Mouse (Mus musculus): ENCODE measurements at regions not wholly inside any gene's neighbourhood (a gene's known extent, or its start where the extent isn't known, plus 50 kb on each side); places are given as distances from the start of the nearest gene placed in this dataset.

- TF ChIP-seq MAZ (IDR thresholded peaks at IDR 0.05; ENCODE audit: low read depth, low read length) (no peak), UBTF (IDR thresholded peaks at IDR 0.05; ENCODE audit: low read depth, low read length) (no peak), CTCF (conservative IDR thresholded peaks at IDR 0.05 in 1 of 2, IDR thresholded peaks at IDR 0.05 in 1 of 2; ENCODE audit: low read depth in 2 of 2, low read length in 2 of 2) (no peak), USF1 (IDR thresholded peaks at IDR 0.05; ENCODE audit: low read depth, low read length) (no peak), JUN (IDR thresholded peaks at IDR 0.05; ENCODE audit: insufficient read depth, low read depth, low read length) (no peak), SMC3 (IDR thresholded peaks at IDR 0.05; ENCODE audit: low read depth, low read length) (no peak), POLR2A (IDR thresholded peaks at IDR 0.05; ENCODE audit: low read depth, low read length) (no peak), EP300 (IDR thresholded peaks at IDR 0.05; ENCODE audit: low read length) (no peak), NELFE (IDR thresholded peaks at IDR 0.05; ENCODE audit: low read depth, low read length) (no peak)
These were observed 153.4 kb downstream of the Otoa start for GRCm38 (mm10) chr7:121234831-121235230.
